Mouse (Mus musculus) kidney, embryonic 15.5 days (tissue): ENCODE measurements at regions not wholly inside any gene's neighbourhood (a gene's known extent, or its start where the extent isn't known, plus 50 kb on each side); places are given as distances from the start of the nearest gene placed in this dataset.

ENCODE experiments used
- ATAC-seq: fragments of 200-750 bp; cut with Nextera tagmentation; replicated peaks from 2 replicates; pipeline ENCODE4 v1.8.0; 2017; ENCODE audit warnings: moderate TSS enrichment; ENCODE audit not compliant: low FRiP score
- H3K27ac ChIP-seq: fragments of 300-500 bp; sonication (generic); 2 replicates; pipeline ENCODE4 v1.5.1; 2015; ENCODE audit warnings: mild to moderate bottlenecking, inconsistent platforms
- H3K27me3 ChIP-seq: fragments of 300-500 bp; sonication (generic); 2 replicates; pipeline ENCODE4 v1.6.1; 2015; ENCODE audit warnings: inconsistent platforms
- H3K36me3 ChIP-seq: fragments of 300-500 bp; sonication (generic); 2 replicates; pipeline ENCODE4 v1.6.1; 2015; ENCODE audit warnings: inconsistent platforms
- H3K4me1 ChIP-seq: fragments of 300-500 bp; sonication (generic); 2 replicates; pipeline ENCODE4 v1.6.1; 2015; ENCODE audit warnings: inconsistent platforms
- H3K4me2 ChIP-seq: fragments of 300-500 bp; sonication (generic); 2 replicates; pipeline ENCODE4 v1.6.1; 2015; ENCODE audit warnings: moderate library complexity, mild to moderate bottlenecking, inconsistent platforms
- H3K4me3 ChIP-seq: fragments of 300-500 bp; sonication (generic); replicated peaks from 2 replicates; pipeline ENCODE4 v1.5.1; 2015; ENCODE audit warnings: mild to moderate bottlenecking, inconsistent platforms
- H3K9ac ChIP-seq: fragments of 300-500 bp; sonication (generic); 2 replicates; pipeline ENCODE4 v1.6.1; 2015; ENCODE audit warnings: mild to moderate bottlenecking, inconsistent platforms
- H3K9me3 ChIP-seq: fragments of 300-500 bp; sonication (generic); replicated peaks from 2 replicates; pipeline ENCODE4 v1.6.1; 2016; ENCODE audit warnings: inconsistent platforms
- WGBS: fragments of 180-500 bp; shearing (Covaris S2); methylation state at CpG from one replicate; pipeline ENCODE4 v1.1.7; 2015; ENCODE audit warnings: mixed read lengths; 5-methylcytosine and 5-hydroxymethylcytosine counted together

DNA sequence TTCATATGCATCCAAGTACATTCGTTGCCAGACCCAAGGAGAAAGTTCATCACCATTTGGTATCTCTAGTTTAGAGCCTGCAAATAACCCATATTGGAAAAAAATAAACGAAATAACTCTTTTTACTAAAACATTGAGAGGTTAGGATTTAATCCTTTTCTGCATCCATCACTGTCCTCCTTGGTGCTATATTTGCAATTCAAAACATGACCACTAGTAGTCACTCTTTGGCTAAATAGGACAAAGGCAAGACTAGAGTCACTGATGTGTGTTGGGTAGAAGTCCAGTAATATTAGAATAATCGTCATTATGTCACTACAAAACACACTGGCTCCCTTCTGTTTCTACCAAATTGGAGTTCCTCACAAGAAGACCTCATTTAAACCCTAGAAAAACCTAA lies 614.0 kb upstream of the Cdh11 start:
- Histone ChIP-seq H3K27me3 (no peaks in the 10 kb centered on the region), H3K4me2 (no peak overlapping the region), H3K36me3 (no peaks in the 10 kb centered on the region), H3K4me1 (peaks cover 4% of the 10 kb centered on the region; the same call in 1 of the 2 replicates), H3K9me3 (no peaks in the 10 kb centered on the region), H3K4me3 (no peak overlapping the region), H3K27ac (no peak overlapping the region), H3K9ac (no peak overlapping the region)
- no peak for ATAC-seq
- 86% methylated on average over 3 of the region's 3 CpGs for WGBS

DNA sequence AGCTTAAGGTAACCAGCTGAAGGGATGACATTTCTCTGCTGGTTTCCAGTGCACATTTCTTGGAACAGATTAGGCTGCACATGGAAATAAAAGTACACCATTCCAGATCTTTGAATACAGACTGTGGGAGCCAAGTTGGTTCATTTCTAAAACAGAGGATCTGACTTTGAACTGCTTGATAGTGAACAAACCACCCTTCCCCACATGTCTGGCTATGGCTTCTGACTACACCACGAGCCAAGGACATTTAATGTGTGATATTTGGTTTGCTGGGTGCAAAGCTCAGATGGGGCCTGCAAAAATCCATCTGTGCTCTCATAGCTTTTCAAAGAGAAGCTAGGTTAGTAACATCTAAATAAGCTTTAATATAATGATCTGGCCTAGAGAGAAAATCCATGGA lies 614.7 kb upstream of the Cdh11 start:
- no peak for ATAC-seq
- WGBS: 90% methylated on average over 1 of the region's 1 CpGs
- H3K9me3 ChIP-seq: no peaks in the 10 kb centered on the region
- no peaks in the 10 kb centered on the region for H3K27me3 ChIP-seq
- no peak overlapping the region for H3K27ac ChIP-seq
- no peak overlapping the region for H3K4me3 ChIP-seq
- H3K4me2 ChIP-seq: no peak overlapping the region
- H3K9ac ChIP-seq: no peak overlapping the region
- H3K4me1 ChIP-seq: peaks cover 4% of the 10 kb centered on the region; the same call in 1 of the 2 replicates
- no peaks in the 10 kb centered on the region for H3K36me3 ChIP-seq

GRCm38 (mm10) chr8:103402731-103403130 lies 617.3 kb upstream of the Cdh11 start:
- Histone ChIP-seq H3K4me3 (no peak overlapping the region), H3K4me2 (no peak overlapping the region), H3K9me3 (no peaks in the 10 kb centered on the region), H3K27me3 (no peaks in the 10 kb centered on the region), H3K36me3 (no peaks in the 10 kb centered on the region), H3K27ac (no peak overlapping the region), H3K9ac (no peak overlapping the region), H3K4me1 (peaks cover 12% of the 10 kb centered on the region; the same call in 1 of the 2 replicates)
- WGBS: 69% methylated on average over 3 of the region's 3 CpGs
- ATAC-seq: no peak

DNA sequence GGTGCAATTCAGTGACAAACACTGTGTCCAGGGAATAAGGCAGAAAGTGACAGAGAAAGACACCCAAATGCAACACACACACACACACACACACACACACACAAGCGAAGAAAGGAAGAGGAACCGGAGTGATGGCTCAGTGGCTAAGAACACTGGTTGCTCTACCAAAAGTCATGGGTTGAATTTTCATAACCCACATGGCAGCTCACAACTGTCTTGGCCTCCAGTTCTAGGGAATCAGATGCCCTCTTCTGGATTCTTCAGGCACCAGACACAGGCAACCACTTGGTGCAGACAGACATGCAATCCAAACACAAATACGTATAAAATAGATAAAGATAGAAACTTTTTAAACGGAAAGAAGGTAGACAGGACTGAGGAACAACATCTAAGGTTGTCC lies 618.4 kb upstream of the Cdh11 start:
- WGBS: 85% methylated on average over 4 of the region's 4 CpGs

DNA sequence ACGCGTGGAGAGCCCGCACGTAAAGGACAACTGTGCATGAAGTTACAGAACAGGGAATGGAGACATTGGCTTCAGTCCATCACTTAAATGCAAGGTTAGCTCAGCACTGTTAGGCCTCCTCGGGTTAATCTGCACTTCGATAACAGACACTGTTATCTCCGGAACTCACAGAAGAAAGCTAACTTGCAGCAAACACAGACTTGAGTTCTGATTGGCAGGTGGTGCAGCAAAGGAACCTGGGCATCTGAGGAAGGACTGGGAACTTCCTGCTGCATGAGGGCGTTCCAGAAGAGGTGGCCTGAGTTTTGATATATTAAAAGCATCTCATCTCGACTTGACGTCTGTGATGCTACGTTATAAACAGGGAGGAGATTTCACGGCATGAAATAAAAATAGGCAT lies 620.3 kb upstream of the Cdh11 start:
- no peak overlapping the region for H3K27ac ChIP-seq

More for the DNA sequence above, 618.4 kb upstream of the Cdh11 start:
- ATAC-seq: no peak
- H3K4me1 ChIP-seq: peaks cover 21% of the 10 kb centered on the region
- no peaks in the 10 kb centered on the region for H3K36me3 ChIP-seq
- no peaks in the 10 kb centered on the region for H3K27me3 ChIP-seq
- no peaks in the 10 kb centered on the region for H3K9me3 ChIP-seq
- H3K4me3 ChIP-seq: no peak overlapping the region
- no peak overlapping the region for H3K4me2 ChIP-seq
- H3K27ac ChIP-seq: no peak overlapping the region
- no peak overlapping the region for H3K9ac ChIP-seq

GRCm38 (mm10) chr8:103406921-103407320 lies 621.5 kb upstream of the Cdh11 start:
- no peak for ATAC-seq
- peaks cover 31% of the 10 kb centered on the region for H3K4me1 ChIP-seq
- no peaks in the 10 kb centered on the region for H3K9me3 ChIP-seq
- H3K36me3 ChIP-seq: no peaks in the 10 kb centered on the region
- no peak overlapping the region for H3K4me2 ChIP-seq
- H3K9ac ChIP-seq: no peak overlapping the region
- no peaks in the 10 kb centered on the region for H3K27me3 ChIP-seq
- WGBS: 61% methylated on average over 2 of the region's 2 CpGs
- H3K27ac ChIP-seq: peak overlapping the region; percentile 34; the same call in 1 of the 2 replicates
- no peak overlapping the region for H3K4me3 ChIP-seq

More for the DNA sequence above, 620.3 kb upstream of the Cdh11 start:
- no peaks in the 10 kb centered on the region for H3K27me3 ChIP-seq
- H3K4me1 ChIP-seq: peaks cover 31% of the 10 kb centered on the region
- no peak overlapping the region for H3K4me2 ChIP-seq
- H3K4me3 ChIP-seq: no peak overlapping the region
- WGBS: 76% methylated on average over 12 of the region's 12 CpGs
- H3K36me3 ChIP-seq: no peaks in the 10 kb centered on the region
- no peaks in the 10 kb centered on the region for H3K9me3 ChIP-seq
- no peak for ATAC-seq
- H3K9ac ChIP-seq: no peak overlapping the region

GRCm38 (mm10) chr8:103407631-103408030 lies 622.2 kb upstream of the Cdh11 start:
- 41% methylated on average over 5 of the region's 5 CpGs for WGBS
- Histone ChIP-seq H3K4me1 (peaks cover 31% of the 10 kb centered on the region), H3K27me3 (no peaks in the 10 kb centered on the region), H3K4me2 (no peak overlapping the region), H3K4me3 (no peak overlapping the region), H3K9me3 (no peaks in the 10 kb centered on the region), H3K9ac (no peak overlapping the region), H3K27ac (peak overlapping the region; percentile 34; the same call in 1 of the 2 replicates), H3K36me3 (no peaks in the 10 kb centered on the region)
- ATAC-seq: no peak

DNA sequence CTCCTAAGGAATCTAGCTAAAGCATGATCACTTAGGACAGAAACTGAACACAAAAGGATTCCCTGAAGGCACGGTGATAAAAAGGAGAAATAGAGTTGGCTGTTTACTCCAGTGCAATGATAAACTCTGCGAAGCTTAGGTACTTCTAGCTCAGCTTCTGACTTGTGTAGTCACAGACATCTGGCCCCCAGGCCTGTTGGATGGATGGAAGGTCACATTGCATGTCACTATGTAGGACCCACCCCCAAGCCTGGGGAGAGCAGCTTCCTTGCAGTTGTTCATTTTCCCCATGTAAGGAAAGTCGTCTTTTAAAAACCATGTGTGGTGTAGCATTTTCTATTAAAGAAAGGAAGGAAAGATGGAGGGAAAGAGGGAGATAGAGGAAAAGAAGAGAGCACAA lies 623.0 kb upstream of the Cdh11 start:
- WGBS: 62% methylated on average over 3 of the region's 3 CpGs
- no peaks in the 10 kb centered on the region for H3K36me3 ChIP-seq
- no peak overlapping the region for H3K4me3 ChIP-seq
- H3K4me1 ChIP-seq: peaks cover 35% of the 10 kb centered on the region
- no peak overlapping the region for H3K9ac ChIP-seq
- no peaks in the 10 kb centered on the region for H3K9me3 ChIP-seq
- no peaks in the 10 kb centered on the region for H3K27me3 ChIP-seq
- H3K27ac ChIP-seq: peak overlapping the region; percentile 66
- no peak for ATAC-seq
- no peak overlapping the region for H3K4me2 ChIP-seq

GRCm38 (mm10) chr8:103409121-103409551 lies 623.7 kb upstream of the Cdh11 start:
- Histone ChIP-seq H3K9ac (no peak overlapping the region), H3K4me1 (peaks cover 42% of the 10 kb centered on the region), H3K27ac (peak overlapping the region; percentile 66), H3K4me3 (no peak overlapping the region), H3K36me3 (no peaks in the 10 kb centered on the region), H3K4me2 (no peak overlapping the region), H3K27me3 (no peaks in the 10 kb centered on the region), H3K9me3 (no peaks in the 10 kb centered on the region)
- 16% methylated on average over 2 of the region's 2 CpGs for WGBS
- ATAC-seq: peak; percentile 95

DNA sequence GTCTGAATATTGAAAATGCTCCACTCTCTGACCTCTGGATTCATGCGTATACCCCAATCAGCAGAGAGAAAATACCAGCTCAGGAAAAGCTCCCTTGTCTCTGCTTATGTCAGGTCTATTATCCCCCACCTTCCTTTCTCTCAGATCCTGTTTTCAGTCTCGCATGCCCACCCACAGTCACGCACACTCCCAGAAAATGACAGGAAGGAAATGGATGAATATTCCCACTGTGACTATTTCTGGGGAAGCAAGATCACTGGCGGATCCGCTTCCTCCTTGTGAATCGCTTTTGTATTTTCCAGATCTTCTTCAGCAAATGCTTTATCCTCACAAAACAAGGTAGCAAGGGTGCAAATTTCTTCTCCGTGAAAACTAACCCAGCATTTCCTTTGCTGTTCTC lies 627.3 kb upstream of the Cdh11 start:
- H3K4me2 ChIP-seq: no peak overlapping the region
- H3K4me3 ChIP-seq: no peak overlapping the region
- no peak overlapping the region for H3K27ac ChIP-seq
- no peaks in the 10 kb centered on the region for H3K36me3 ChIP-seq
- 69% methylated on average over 7 of the region's 7 CpGs for WGBS
- H3K4me1 ChIP-seq: peaks cover 34% of the 10 kb centered on the region
- H3K9ac ChIP-seq: no peak overlapping the region
- H3K27me3 ChIP-seq: no peaks in the 10 kb centered on the region
- no peak for ATAC-seq
- no peaks in the 10 kb centered on the region for H3K9me3 ChIP-seq

DNA sequence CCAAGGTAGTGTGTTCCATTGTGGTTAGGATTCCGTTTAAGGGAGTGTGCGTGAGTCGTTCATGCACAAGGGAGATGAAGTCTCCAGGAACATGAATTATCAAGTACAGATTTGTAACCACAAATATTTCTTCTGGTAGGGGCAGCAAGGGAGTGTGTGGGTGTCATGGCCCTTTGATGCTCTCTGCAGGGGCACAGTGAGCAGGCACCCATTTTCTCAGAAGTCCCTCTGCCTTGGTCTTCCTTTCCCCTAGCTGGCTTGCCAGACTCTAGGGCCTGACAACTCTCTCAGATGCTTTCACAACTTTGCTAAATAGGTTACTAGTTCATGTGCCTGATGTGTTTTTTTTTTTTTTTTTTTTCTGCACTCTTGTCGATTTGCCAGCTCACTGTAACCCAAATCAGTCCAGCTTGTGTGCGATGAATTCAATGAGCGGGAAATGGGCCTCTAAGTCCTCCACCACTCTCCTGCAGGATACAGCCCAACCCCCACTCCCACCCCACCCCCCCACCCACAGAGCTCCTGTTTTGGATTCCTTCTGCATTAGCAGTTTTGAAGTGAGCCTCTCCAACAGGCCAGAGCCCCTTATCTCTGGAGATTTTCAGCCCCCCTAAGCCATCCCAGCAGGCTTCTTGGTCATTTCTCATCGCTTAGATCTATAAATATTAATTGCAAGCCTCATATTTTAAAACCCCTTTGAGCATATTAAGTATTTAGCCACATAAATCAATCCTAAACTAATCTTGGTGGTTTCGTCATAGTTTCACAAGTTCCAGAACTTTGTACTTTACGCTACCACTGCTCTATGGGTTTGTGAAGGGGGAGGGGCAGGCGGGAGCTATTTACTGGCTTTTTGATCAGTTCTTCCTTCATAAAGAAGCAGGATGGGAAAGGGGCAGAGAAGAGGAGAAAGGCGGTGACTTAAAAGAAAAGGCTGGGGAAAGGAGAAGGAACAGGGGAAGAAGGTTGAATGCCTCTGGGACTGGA lies 628.4 kb upstream of the Cdh11 start:
- Histone ChIP-seq H3K36me3 (no peaks in the 10 kb centered on the region), H3K4me3 (no peak overlapping the region), H3K9ac (no peak overlapping the region), H3K9me3 (no peaks in the 10 kb centered on the region), H3K27me3 (no peaks in the 10 kb centered on the region), H3K4me1 (peaks cover 25% of the 10 kb centered on the region), H3K27ac (peak overlapping the region; percentile 67), H3K4me2 (no peak overlapping the region)
- ATAC-seq: no peak
- WGBS: 45% methylated on average over 11 of the region's 11 CpGs

DNA sequence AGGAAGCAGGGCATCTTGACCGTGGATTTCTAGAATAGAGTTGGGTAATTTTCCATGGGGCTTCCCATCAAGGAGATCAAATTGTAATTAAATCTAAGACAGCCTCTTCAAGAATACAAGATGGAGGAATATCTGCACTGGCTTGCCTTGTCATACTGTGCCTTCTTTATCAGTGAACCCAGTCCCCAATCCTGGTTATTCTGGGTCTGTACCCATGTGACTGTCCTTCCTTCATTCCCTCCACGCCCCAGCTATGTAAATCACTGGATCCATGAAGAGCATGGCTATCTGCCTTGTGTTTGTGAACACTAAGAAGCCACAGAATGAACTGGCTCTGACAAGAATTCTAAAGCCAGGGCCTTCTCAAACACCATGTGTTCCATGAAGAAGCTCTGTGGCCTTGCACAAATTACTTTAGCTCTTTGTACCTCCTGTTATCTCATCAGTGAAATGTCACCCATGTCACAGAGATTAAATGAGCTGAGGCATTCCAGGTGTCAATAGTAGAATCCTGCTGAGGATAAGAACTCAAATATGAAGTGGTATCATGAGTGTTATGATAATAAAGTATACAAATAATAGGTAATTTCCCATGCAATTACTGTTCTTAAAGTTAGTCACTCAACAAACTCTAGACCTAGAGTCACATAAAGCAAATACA lies 637.0 kb upstream of the Cdh11 start:
- Histone ChIP-seq H3K36me3 (no peaks in the 10 kb centered on the region), H3K4me3 (no peak overlapping the region)
- ATAC-seq: no peak

More for the DNA sequence above, 637.0 kb upstream of the Cdh11 start:
- Histone ChIP-seq H3K4me1 (no peaks in the 10 kb centered on the region), H3K9me3 (no peaks in the 10 kb centered on the region), H3K27ac (no peak overlapping the region), H3K4me2 (no peak overlapping the region), H3K9ac (no peak overlapping the region), H3K27me3 (no peaks in the 10 kb centered on the region)
- WGBS: 92% methylated on average over 2 of the region's 2 CpGs
